Mouse (Mus musculus): ENCODE results near the gene Pcgf3.

Gene Pcgf3

GRCm38 (mm10) chr5:108554041-108554440 is 93.0 kb downstream of the Pcgf3 start:
- DNase-seq (ENCODE audit: low read depth) = no peak

Measured in fibroblast of lung, adult 2 months (primary cell).